Mouse (Mus musculus): ENCODE results near the gene Rps15a. TPM values are rescaled to one million over a fixed set of nuclear protein-coding genes. Genes with fewer than 3 reads are reported as not detected.

Gene Rps15a
- polyA plus RNA-seq, 1 experiment from 2014 or later = 815 TPM

Other genes with a start within 250 kb of the Rps15a start
- 365 and 428 TPM in 2 replicates for gene Arl6ip1, start 13.5 kb upstream of the Rps15a start, polyA plus RNA-seq (2015; fragmentation: Nextera tagmentation; extraction: Ambion mirVana)
- gene Smg1, start 127.5 kb upstream of the Rps15a start, polyA plus RNA-seq (2015; fragmentation: Nextera tagmentation; extraction: Ambion mirVana) = 17.2 and 18.3 TPM in 2 replicates